Mouse (Mus musculus) retina, postnatal 1 day (tissue): ENCODE data around the gene Igf2bp1.

Experiments used
- DNase-seq: peaks from one replicate; pipeline ENCODE4 v3.0.0-alpha.2; 2012

The Igf2bp1 gene

DNA sequence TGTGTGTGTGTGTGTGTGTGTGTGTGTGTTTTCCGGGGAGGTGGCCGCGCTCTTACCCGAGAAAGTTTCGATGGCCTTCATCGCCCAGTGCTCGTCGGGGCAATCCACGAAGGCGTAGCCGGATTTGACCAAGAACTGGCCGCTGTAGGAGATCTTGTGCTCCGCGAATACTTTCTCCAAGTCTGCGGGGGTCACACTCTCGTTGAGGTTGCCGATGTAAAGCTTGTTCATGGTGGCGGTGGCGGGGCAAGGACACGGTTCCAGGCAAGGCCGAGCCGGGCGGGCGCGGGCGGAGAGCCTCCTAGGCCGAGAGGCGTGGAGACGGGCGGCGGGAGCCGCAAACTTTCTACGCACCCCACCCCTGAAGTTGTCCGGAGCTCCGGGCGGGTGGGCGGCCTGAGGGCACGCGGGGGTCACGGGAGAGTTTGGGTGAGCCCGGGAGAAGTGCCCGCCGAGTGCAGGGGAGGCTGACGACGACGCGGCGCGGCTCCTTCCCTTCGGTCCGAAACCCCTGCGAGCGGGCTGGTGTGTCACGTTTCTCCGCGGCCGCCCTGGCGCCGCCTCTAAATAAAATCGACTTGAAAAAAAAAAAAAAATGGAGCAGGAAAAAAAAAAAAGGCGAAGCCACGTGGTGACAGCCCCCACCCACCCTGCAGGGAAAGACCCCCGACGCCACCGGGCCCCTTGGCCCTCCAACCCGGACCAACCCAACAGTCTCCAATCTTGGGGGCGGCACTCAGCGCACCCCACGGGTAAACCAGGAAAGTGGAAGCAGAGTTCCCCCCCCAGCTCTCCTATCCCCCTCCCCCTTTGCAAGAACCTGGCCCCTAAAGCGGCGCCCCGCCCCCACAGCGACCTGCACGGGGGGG lies at the start of gene Igf2bp1:
Gene Igf2bp1 (minus strand): TSS at position 538 of the 869 bp plus-strand sequence.
- peak; percentile 81 for DNase-seq

DNA sequence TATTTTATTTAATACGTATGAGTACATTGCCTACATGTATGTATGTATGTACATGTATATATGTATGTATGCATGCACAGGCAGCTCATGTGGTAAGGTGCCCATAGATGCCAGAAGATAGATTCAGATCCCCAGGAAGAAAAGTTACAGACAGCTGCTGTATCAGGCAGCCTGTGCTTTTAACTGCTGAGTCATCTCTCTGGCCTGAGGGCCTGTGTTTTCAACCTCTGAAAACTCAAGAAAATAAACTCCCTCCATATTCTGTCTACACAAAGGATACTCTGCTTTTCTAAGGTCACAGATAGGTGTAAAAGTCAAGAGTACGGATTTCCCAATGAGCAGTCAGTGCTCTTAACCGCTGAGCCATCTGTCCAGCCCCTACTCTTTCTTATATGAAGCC lies 45.1 kb upstream of the Igf2bp1 start:
- no peak for DNase-seq

DNA sequence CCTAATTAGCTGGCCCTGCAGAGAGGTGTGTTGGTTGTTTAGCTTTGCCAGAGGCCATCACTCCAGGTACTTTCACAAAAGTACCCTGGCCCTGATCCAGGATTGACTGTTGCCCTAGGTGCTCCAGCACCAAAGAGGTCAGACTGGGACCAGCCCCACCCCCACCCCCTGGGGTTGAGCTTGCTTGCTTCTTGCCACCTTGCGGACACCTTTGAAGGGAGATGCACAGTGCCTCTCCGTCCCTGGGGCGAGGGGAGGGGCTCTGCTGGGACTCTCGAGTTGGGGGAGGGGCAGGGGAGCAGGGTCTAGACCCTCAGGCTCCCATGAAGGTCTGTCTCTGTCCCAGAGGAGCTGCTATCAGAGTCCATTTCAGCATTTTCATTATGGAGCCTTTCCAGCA lies 44.2 kb upstream of the Igf2bp1 start:
- DNase-seq = no peak

GRCm38 (mm10) chr11:96047469-96048373 lies 42.0 kb upstream of the Igf2bp1 start:
- no peak for DNase-seq

DNA sequence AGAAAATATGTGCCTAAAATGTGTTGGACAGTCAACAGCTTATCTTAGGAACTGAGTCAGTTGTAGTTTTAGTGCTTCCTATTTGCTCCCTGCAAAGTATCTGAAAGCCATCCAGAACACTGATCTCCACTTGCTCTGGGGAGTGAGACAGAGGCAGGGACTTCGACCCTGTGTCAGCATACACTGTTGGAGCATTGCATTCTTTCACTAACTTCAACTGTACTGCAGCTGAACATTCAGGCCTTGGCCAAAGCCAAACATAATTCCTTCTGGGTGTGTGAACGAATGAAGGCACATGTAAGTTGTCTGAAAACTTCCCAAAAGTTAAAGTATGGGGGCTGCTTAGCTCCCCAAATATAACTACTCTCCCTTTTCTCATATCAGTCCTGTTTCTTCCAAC lies 41.1 kb upstream of the Igf2bp1 start:
- DNase-seq = no peak

- DNase-seq = no peak
Measured at GRCm38 (mm10) chr11:96046028-96046427, 40.3 kb upstream of the Igf2bp1 start.

DNA sequence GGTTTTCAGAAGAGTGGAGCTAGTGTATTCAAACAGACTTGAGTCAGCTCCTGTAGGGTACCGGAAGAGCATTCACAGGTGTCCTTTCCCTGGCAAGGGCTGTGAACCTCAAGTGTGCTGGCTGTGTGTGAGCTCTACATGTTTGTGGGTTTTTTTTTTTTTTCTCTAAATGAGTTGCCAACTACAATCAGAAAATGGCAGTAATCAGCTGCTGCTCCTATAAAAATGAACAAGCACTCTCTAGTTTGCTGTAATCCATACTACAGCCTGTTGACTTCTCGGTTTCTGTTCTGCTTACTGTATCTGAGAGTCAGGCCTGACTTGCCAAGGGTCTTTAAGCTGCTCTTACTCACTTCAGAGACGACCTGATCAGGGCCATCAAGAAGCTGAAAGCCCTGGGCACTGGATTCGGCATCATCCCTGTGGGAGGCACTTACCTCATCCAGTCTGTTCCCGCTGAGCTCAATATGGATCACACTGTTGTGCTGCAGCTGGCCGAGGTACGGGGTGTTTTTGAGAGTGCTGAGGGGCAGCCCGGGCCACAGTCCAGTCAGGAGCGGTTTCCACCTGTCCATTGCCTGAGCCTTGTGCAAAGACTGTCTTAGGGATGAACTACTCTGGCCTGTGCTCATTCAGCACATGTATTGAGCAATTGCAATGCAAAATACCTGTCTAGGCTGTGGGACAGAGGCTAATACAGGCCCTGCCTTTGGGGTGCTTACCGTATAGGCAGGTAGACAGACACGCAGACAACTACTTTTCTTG lies 39.2 kb upstream of the Igf2bp1 start:
- no peak for DNase-seq

- DNase-seq = no peak
Measured at GRCm38 (mm10) chr11:96038560-96038959, 32.8 kb upstream of the Igf2bp1 start.

DNA sequence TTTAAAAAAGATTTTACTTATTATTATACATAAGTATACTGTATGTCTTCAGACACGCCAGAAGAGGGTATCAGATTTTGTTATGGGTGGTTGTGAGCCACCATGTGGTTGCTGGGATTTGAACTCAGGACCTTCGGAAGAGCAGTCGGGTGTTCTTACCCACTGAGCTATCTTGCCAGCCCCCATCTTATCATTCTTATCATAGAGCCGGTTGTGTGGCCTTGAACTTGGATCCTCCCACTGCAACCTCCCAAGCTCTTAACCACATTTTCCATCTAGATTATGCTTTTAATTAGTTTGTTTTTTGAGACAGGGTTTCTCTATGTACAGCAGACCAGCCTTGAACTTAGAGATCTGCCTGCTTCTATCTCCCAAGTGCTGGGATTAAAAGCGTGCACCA lies 31.8 kb upstream of the Igf2bp1 start:
- DNase-seq = no peak

GRCm38 (mm10) chr11:96035133-96035532 lies 29.4 kb upstream of the Igf2bp1 start:
- no peak for DNase-seq

- peak; percentile 95 for DNase-seq
Measured at GRCm38 (mm10) chr11:96034596-96035052, 28.9 kb upstream of the Igf2bp1 start, which contains the start of gene Snf8. Gene Snf8 (plus strand): TSS chr11:96034885.

DNA sequence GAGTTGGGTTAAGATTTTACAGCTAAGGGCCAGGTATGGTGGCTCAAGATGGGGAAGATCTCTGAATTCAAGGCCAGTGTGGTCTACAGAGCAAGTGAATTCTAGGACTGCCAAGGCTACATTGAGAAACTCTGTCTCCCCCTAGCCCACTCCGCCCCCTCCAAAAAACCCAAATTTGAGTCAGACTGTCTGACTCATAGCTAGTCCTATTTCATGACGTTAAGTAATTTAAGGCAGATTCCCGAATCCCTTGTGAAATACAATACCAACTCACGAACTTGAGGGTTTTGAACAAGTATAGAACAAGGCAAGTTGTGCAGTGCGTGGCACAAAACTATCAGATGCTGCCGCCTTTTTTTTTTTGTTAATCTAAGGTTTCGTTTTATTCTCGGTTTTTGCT lies 28.4 kb upstream of the Igf2bp1 start:
- DNase-seq = no peak

DNA sequence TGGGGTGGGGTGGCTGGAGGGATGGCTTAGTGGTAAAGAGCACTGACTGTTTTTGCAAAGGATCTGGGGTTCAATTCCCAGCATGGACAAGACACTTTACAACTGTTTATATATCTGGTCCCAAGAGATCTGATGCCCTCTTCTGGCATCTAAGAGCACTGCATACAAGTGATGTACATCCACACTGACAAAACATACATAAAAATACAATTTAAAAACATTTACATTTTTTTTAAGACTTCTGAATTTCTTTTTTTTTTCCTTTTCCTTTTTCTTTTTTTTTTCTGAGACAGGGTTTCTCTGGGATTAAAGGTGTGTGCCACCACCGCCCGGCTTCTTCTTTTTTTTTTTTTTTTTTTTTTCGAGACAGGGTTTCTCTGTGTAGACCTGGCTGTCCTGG lies 27.5 kb upstream of the Igf2bp1 start:
- DNase-seq = peak; percentile 39

DNA sequence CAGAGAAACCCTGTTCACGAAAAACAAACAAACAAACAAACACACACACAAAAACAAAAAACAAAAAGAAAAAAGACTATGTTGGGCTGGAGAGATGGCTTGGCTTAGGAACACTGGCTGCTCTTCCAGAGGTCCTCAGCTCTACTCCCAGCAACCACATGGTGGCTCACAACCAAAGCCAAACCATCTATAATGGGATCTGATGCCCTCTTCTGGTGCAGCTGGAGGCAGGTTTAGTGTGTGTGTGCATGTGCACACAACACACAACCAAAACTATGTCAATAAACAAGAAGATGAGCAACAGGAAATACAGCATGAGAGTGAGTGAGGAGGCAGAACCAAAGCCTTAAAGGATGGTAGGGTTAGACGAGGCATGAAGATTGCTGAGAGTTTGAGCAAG lies 26.0 kb upstream of the Igf2bp1 start:
- no peak for DNase-seq

DNA sequence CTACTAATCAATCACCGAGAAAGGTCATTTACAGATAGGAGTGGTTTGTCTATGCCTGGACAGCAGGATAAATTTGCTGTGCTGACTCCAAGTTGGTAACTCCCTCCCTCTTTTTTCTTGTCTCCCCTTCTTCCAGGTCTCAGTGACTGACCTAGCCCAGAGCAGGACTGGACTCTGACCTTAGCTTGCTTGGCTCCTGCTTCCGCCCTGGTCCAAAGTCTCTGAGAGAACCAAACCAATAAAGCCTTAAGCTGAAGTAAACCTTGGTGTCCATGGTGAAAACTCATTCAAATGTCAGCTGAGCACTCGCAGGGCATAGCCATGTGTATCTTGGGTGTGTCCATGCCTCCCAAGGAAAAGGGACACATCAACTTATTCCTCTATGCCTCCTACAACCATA lies 24.8 kb upstream of the Igf2bp1 start:
- DNase-seq = no peak

DNA sequence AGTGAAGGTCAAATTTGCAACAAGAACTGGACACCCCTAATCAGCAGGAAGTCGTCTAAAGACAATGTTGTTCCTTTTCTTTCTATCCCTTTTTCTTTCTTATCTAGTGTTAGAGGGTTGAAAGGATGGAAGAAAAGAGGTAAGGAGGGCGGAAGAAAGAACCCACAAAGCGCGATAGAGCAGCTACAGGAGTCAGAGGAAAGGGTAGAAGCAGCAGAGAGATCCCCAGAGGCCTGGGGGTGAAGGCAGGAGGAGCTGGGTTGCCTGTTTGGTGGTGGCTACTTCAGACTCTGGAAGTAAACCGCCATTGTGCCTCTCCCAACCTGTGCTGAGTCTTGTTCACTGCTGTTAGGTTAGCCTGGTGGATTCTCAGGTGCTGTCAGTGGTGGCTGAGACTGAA lies 22.4 kb upstream of the Igf2bp1 start:
- no peak for DNase-seq

DNA sequence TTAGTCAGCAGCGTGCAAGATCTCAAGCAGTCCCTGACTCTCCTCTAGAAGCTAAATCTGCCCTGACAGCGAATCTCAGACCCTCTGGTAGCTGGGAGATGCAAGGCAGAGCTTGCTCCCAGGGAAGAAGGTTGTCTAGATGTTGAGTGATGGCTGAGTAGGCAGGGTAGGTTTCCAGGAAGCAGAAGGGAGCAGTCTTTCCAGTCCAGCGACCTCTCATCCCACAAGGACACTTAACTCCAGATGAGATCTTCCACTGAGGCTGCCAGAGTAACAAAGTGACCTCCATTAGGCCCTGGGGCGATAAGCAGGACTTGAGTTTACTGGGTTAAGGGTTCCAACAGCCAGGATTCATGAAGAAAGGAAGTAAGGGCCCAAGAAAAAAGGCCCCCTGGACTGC lies 14.9 kb upstream of the Igf2bp1 start:
- no peak for DNase-seq

DNA sequence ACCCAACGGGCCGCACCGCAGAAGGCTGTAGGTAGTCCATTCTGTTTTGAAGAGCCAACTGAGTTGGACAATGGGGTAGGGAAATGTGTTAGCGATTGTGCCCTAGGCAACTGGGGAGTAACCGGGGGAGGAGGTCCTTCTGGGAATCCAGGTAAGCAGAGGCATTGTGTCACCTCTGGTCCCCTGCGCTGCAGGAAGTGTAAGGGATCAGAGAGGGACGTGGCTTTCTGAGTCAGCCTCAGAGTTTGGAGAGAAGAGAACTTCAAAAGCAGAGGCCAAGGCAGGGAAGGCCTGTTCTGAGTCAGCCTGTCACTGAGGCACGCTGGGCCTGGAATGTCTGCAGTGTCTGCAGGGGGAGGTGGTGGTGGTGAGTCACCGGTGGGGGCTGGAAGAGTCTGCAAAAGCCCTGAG lies 12.2 kb upstream of the Igf2bp1 start:
- DNase-seq = no peak

DNA sequence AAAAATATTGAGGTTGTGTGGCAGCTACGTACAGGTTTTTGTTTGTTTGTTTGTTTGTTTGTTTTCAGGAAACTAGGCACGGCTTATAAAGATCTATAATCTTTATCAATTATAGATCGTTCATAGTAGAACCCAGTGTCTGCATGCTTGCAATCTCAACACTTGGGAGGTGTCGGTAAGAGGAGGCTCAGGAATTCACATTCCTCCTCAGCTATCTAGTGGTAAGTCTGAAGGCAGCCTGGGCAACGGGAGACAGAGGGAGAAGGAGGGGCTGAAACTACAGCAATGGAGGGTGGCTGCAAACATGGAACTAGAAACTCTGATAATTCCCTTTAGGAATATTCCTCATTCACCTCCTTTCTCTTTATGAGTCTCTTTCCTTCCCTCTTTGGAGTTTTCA lies 9.7 kb upstream of the Igf2bp1 start:
- DNase-seq = no peak

- no peak for DNase-seq
Measured at GRCm38 (mm10) chr11:96011982-96012381, 6.2 kb upstream of the Igf2bp1 start.

DNA sequence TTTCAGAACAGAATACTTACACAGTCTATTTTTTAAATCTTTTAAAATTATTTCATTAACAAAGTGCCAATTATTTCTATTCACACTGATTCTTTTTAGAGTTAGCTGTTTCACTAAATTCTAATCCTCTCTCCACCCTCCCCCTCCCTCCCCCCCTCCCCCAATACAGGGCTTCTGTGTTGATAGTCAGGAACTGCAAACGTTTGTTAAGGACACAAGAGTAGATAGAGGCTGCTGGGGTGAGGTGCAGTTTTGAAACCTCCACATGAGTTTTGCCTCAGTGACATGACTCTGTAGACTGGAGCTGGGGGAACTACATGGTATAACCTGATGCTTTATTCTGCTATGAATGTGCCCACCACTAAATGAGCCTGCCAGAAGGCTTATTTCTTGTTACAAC lies 3.1 kb upstream of the Igf2bp1 start:
- no peak for DNase-seq

DNA sequence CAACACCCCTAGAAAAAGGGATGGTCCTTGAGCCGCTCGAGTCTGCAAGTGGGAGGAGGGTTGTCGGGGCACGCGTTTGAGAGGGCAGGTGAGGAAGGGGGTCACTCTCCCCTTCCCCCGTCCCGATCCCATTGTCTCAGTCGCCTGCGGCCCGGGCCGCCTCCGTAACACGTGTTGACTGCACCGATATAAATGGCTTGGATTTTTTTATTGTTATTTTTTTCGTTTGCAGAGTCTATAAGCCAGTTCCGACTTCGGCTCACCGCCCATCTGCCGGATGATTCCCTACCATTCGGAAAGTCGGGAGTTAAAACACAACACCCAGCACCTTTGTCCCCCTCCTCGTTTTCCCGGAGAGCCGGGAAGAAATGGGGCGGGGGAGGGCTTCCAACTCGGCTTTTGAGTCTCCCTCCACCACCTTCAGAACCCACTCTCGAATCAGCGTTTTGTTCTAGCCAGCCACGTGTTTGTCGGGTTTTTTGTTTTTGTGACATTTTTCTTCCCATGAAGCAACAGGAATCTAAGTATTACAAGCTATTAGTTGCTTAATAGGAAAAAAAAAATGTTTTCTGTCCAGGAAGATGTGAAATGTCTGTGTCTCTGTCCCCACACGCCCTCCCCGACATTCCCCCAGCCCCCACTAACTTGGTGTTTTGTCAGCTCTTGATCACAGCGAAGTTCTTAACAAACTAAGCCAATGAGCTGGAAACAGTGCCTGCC lies 1.9 kb upstream of the Igf2bp1 start:
- peak; percentile 55 for DNase-seq
